Mouse (Mus musculus): ENCODE measurements at regions not wholly inside any gene's neighbourhood (a gene's known extent, or its start where the extent isn't known, plus 50 kb on each side); places are given as distances from the start of the nearest gene placed in this dataset.

GRCm38 (mm10) chr1:88860871-88861589 is 159.0 kb upstream of the Arl4c start:
- H3K4me3 ChIP-seq = no peak overlapping the region
- no peak overlapping the region for H3K9ac ChIP-seq
- 61% methylated on average over 7 of the region's 7 CpGs for WGBS
- H3K36me3 ChIP-seq = no peaks in the 10 kb centered on the region
- H3K4me2 ChIP-seq (replicated peaks) = no peak overlapping the region
- ATAC-seq (ENCODE audit: insufficient number of reproducible peaks, insufficient read depth, low FRiP score, low TSS enrichment) = no peak
- no peak overlapping the region for H3K27ac ChIP-seq
- no peaks in the 10 kb centered on the region for H3K4me1 ChIP-seq
- no peaks in the 10 kb centered on the region for H3K9me3 ChIP-seq
- H3K27me3 ChIP-seq = no peaks in the 10 kb centered on the region

DNA sequence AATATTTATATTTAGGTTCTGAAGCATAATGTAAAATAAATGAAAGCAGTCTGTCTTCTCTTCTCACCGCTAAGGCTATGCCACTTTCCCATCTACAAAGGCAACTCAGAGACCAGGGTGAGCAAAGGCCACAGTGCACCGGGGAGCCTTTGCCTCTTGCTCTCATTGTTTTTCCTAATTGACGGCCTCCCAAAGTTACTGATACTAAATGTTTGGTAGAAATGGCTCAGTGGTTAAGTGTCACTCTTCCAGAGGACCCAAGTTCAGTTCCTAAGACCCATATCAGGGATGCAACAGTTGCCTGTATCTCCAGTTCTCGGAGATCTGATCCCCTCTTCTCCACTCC is 159.5 kb upstream of the Arl4c start:
- Histone ChIP-seq H3K9me3 (no peaks in the 10 kb centered on the region), H3K9ac (no peak overlapping the region), H3K4me1 (no peaks in the 10 kb centered on the region), H3K36me3 (no peaks in the 10 kb centered on the region), H3K4me3 (no peak overlapping the region), H3K27ac (no peak overlapping the region), H3K27me3 (no peaks in the 10 kb centered on the region), H3K4me2 (replicated peaks) (no peak overlapping the region)
- 68% methylated on average over 4 of the region's 4 CpGs for WGBS
- ATAC-seq (ENCODE audit: insufficient number of reproducible peaks, insufficient read depth, low FRiP score, low TSS enrichment) = no peak

DNA sequence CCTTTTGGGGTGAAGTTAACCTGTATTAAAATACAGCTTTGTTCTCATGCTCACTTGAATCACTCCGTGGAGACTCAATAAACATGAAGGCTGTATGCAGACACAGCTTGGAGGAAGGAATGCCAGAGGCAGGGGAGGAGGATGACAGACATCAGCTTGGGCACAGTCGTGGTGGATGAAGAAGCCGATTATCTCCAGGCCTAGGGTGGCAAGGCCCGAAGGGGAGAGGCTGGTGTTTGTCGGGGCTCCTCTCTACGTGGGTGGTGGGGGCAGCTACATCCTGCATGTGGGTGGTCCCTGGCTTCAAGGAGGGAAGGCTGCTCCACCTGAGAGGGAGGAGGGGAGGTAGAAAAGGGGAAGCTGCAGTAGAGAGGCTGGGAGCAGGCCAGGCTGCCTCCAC is 163.4 kb upstream of the Arl4c start:
- Histone ChIP-seq H3K36me3 (no peaks in the 10 kb centered on the region), H3K4me3 (no peak overlapping the region), H3K9ac (no peak overlapping the region), H3K27ac (no peak overlapping the region), H3K27me3 (no peaks in the 10 kb centered on the region), H3K4me2 (replicated peaks) (no peak overlapping the region), H3K4me1 (no peaks in the 10 kb centered on the region), H3K9me3 (no peaks in the 10 kb centered on the region)
- 28% methylated on average over 6 of the region's 6 CpGs for WGBS
- no peak for ATAC-seq (ENCODE audit: insufficient number of reproducible peaks, insufficient read depth, low FRiP score, low TSS enrichment)

DNA sequence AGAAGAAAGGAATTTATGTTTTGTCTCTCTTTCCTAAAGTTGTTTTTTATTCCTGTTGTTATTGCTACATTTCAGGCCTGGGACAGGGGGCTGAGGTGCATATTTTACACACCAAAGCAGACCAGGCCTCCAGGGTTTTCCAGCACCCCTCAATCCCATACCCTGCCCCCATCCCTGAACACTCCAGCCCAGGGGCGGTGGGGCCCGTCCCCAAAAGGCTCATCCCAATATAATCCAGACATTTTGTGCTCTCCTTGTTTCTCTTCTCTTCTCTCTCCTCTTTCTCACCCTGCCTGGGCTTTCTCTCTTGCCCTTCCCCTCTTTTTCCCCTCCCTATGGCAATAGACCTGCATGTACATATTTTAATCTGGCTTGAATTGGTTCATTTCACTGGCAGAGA is 164.6 kb upstream of the Arl4c start:
- 90% methylated on average over 2 of the region's 2 CpGs for WGBS
- Histone ChIP-seq H3K4me2 (replicated peaks) (no peak overlapping the region), H3K4me3 (no peak overlapping the region), H3K27me3 (no peaks in the 10 kb centered on the region), H3K4me1 (no peaks in the 10 kb centered on the region), H3K27ac (no peak overlapping the region), H3K9ac (no peak overlapping the region), H3K36me3 (no peaks in the 10 kb centered on the region), H3K9me3 (no peaks in the 10 kb centered on the region)
- ATAC-seq (ENCODE audit: insufficient number of reproducible peaks, insufficient read depth, low FRiP score, low TSS enrichment) = no peak

DNA sequence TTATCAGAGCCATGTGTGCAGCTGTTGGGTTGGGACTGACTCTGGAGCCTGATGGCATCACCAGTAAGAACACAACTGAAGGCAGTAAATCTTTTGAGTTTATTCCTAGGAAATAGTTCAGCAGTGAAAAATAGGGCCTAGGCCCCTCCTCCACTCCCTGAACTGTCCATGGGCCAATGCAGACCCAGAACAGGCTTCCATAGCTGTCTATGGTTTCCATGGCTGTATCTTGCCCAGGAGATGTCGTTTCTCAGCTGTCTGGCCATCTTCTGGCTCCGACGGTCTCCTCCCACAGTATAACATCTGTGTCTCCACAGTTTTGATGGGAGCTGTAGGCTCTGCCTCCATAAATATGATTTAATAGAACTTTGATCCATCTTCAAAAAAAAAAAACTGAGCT is 165.1 kb upstream of the Arl4c start:
- Histone ChIP-seq H3K27ac (no peak overlapping the region), H3K4me3 (no peak overlapping the region), H3K4me1 (no peaks in the 10 kb centered on the region), H3K9me3 (no peaks in the 10 kb centered on the region), H3K27me3 (no peaks in the 10 kb centered on the region), H3K9ac (no peak overlapping the region), H3K36me3 (no peaks in the 10 kb centered on the region), H3K4me2 (replicated peaks) (no peak overlapping the region)
- 74% methylated on average over 3 of the region's 3 CpGs for WGBS
- ATAC-seq (ENCODE audit: insufficient number of reproducible peaks, insufficient read depth, low FRiP score, low TSS enrichment) = no peak

DNA sequence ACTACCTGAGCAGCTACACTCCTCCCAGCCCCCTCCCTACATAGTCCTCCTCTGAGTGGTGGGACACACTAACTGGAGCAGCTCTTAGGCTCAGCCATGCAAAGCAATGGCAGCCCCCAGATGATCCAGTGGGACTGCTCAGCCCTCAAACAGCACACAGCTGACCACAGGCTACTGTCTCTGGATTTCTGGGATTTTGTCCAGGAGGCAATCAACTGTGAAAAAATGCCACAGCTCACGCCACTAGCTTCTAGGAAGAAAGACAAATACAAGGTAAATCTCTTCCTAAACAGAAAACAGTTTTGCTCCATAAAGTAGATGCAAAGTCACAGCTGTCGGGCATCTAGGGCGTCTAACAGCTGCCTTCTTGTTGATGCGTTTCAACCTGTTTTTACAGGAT is 167.9 kb upstream of the Arl4c start:
- no peak overlapping the region for H3K4me3 ChIP-seq
- 65% methylated on average over 4 of the region's 4 CpGs for WGBS
- H3K27me3 ChIP-seq = no peaks in the 10 kb centered on the region
- no peaks in the 10 kb centered on the region for H3K4me1 ChIP-seq
- ATAC-seq (ENCODE audit: insufficient number of reproducible peaks, insufficient read depth, low FRiP score, low TSS enrichment) = no peak
- H3K27ac ChIP-seq = no peak overlapping the region
- H3K9ac ChIP-seq = no peak overlapping the region
- H3K9me3 ChIP-seq = no peaks in the 10 kb centered on the region
- no peak overlapping the region for H3K4me2 ChIP-seq (replicated peaks)
- no peaks in the 10 kb centered on the region for H3K36me3 ChIP-seq

- no peak overlapping the region for H3K27ac ChIP-seq
- no peak overlapping the region for H3K4me2 ChIP-seq (replicated peaks)
- no peaks in the 10 kb centered on the region for H3K27me3 ChIP-seq
- H3K4me3 ChIP-seq = no peak overlapping the region
- peaks cover 5% of the 10 kb centered on the region; the same call in 1 of the 2 replicates for H3K4me1 ChIP-seq
- WGBS = 68% methylated on average over 6 of the region's 6 CpGs
- no peak for ATAC-seq (ENCODE audit: insufficient number of reproducible peaks, insufficient read depth, low FRiP score, low TSS enrichment)
- H3K9ac ChIP-seq = no peak overlapping the region
- no peaks in the 10 kb centered on the region for H3K9me3 ChIP-seq
- no peaks in the 10 kb centered on the region for H3K36me3 ChIP-seq
These were observed 173.3 kb upstream of the Arl4c start for GRCm38 (mm10) chr1:88875356-88875755.

- H3K9ac ChIP-seq = no peak overlapping the region
- no peak overlapping the region for H3K4me3 ChIP-seq
- ATAC-seq (ENCODE audit: insufficient number of reproducible peaks, insufficient read depth, low FRiP score, low TSS enrichment) = no peak
- no peak overlapping the region for H3K4me2 ChIP-seq (replicated peaks)
- 0 out of 2 replicates have a peak, but pooled peaks cover 1% of the 10 kb centered on the region for H3K9me3 ChIP-seq
- 85% methylated on average over 11 of the region's 11 CpGs for WGBS
- peaks cover 5% of the 10 kb centered on the region; the same call in 1 of the 2 replicates for H3K4me1 ChIP-seq
- H3K27me3 ChIP-seq = no peaks in the 10 kb centered on the region
- H3K27ac ChIP-seq = no peak overlapping the region
- H3K36me3 ChIP-seq = no peaks in the 10 kb centered on the region
These were observed 175.4 kb upstream of the Arl4c start for GRCm38 (mm10) chr1:88877441-88877840.

DNA sequence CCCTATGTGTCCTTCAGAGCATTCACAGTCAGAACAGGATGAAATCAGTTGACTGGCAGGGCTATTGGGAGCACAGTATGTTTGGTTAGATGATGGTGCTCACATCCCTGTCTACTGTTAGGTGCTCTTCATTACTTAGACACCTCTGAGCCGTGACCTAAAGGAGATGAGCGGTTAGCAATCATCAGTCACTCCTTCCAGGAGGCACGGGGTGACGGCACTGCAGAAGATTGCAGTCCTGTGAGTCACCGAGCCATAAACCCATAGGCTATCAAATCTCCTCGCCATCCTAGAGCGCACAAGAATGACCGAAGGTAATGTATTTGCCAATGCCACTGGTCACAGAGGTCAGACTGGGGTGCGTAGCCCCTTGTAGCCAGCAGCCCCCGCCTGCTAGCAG is 176.8 kb upstream of the Arl4c start:
- H3K9me3 ChIP-seq = 0 out of 2 replicates have a peak, but pooled peaks cover 4% of the 10 kb centered on the region
- no peak overlapping the region for H3K27ac ChIP-seq
- H3K27me3 ChIP-seq = no peaks in the 10 kb centered on the region
- H3K4me1 ChIP-seq = peaks cover 5% of the 10 kb centered on the region; the same call in 1 of the 2 replicates
- no peak overlapping the region for H3K9ac ChIP-seq
- WGBS = 86% methylated on average over 10 of the region's 10 CpGs
- no peak overlapping the region for H3K4me2 ChIP-seq (replicated peaks)
- ATAC-seq (ENCODE audit: insufficient number of reproducible peaks, insufficient read depth, low FRiP score, low TSS enrichment) = no peak
- H3K36me3 ChIP-seq = no peaks in the 10 kb centered on the region
- no peak overlapping the region for H3K4me3 ChIP-seq

DNA sequence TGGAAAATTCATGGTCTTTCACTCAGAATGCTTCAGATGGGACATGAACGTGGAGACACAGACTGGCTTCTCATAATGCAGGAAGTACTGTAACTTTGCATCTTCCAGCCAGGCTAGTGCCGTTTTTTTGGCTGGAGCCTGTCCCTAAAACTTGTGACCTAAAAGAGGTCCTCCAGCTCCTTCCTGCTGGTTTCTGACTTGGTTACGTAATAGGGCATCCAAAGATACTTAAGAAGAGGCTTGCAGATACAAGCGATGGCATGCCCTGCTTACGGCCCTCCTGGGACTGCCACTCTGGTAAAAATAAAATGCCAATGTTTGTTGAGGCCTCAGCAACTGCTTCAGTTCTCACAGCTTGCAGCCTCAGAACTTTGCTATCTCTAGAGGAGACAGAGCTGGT is 177.3 kb upstream of the Arl4c start:
- 0 out of 2 replicates have a peak, but pooled peaks cover 4% of the 10 kb centered on the region for H3K9me3 ChIP-seq
- no peaks in the 10 kb centered on the region for H3K27me3 ChIP-seq
- peaks cover 5% of the 10 kb centered on the region; the same call in 1 of the 2 replicates for H3K4me1 ChIP-seq
- no peak overlapping the region for H3K27ac ChIP-seq
- no peak overlapping the region for H3K4me3 ChIP-seq
- ATAC-seq (ENCODE audit: insufficient number of reproducible peaks, insufficient read depth, low FRiP score, low TSS enrichment) = no peak
- WGBS = 80% methylated on average over 5 of the region's 5 CpGs
- H3K4me2 ChIP-seq (replicated peaks) = no peak overlapping the region
- H3K36me3 ChIP-seq = no peaks in the 10 kb centered on the region
- no peak overlapping the region for H3K9ac ChIP-seq

- Histone ChIP-seq H3K9ac (no peak overlapping the region), H3K9me3 (no peaks in the 10 kb centered on the region), H3K4me3 (no peak overlapping the region), H3K36me3 (no peaks in the 10 kb centered on the region), H3K27ac (no peak overlapping the region), H3K27me3 (no peaks in the 10 kb centered on the region), H3K4me2 (replicated peaks) (no peak overlapping the region), H3K4me1 (no peaks in the 10 kb centered on the region)
- ATAC-seq (ENCODE audit: insufficient number of reproducible peaks, insufficient read depth, low FRiP score, low TSS enrichment) = no peak
- 84% methylated on average over 4 of the region's 4 CpGs for WGBS
These were observed 179.2 kb upstream of the Sh3bp4 start for GRCm38 (mm10) chr1:88891041-88891440.

DNA sequence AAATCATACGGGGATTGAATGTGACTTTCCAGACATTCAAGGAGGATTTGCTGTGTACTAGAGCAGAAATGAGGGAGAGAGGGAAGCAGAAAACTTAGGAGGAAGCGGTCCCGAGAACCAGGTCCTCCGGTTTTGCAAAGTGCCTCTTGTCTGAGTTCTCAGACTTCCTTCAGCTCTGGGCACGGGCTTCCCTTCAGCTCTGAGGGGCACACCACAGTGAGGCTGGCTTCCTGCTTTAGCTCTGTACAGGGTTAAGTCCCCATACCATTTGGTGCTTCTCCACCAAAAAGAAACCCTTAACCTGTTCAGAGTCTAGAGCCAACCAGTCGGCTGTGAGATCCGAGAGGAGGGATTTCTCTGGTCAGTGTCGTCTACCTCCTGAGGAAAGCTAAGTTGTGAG is 167.8 kb upstream of the Sh3bp4 start:
- H3K9ac ChIP-seq = no peak overlapping the region
- H3K27ac ChIP-seq = no peak overlapping the region
- no peak overlapping the region for H3K4me2 ChIP-seq (replicated peaks)
- no peaks in the 10 kb centered on the region for H3K36me3 ChIP-seq
- 85% methylated on average over 8 of the region's 8 CpGs for WGBS
- no peaks in the 10 kb centered on the region for H3K9me3 ChIP-seq
- no peaks in the 10 kb centered on the region for H3K4me1 ChIP-seq
- no peak for ATAC-seq (ENCODE audit: insufficient number of reproducible peaks, insufficient read depth, low FRiP score, low TSS enrichment)
- H3K27me3 ChIP-seq = no peaks in the 10 kb centered on the region
- H3K4me3 ChIP-seq = no peak overlapping the region

All from embryonic facial prominence, embryonic 12.5 days (tissue).